Mouse (Mus musculus) left cerebral cortex, postnatal 14 days (tissue): Measurements from ENCODE around the gene Dnmt3l. TPM values are rescaled to one million over a fixed set of nuclear protein-coding genes. Genes with fewer than 3 reads are reported as not detected.
"Not testable (repeated sequence)": the region's sequence is repeated elsewhere in the genome, so short reads cannot be mapped to it uniquely, and the experiment has no call there.

Source experiments
- DNase-seq, 2 experiments: peaks; one replicate each; pipeline ENCODE4 v3.0.0; 2021 to 2022; ENCODE audit warnings: low spot score in 2 of 2, mixed read lengths in 1 of 2
- intact Hi-C: fragments of 180-260 bp; cut with DNase I; formaldehyde crosslinking; loops from one replicate; pipeline ENCODE4 v1.15.1; 2025
- total RNA-seq, 2 experiments: library from RNA; stranded (reverse); gene quantifications; 2 replicates each; pipeline ENCODE4 v1.2.3; 2021

Dnmt3l gene
- total RNA-seq, 2 experiments from 2014 or later: 0.33 TPM; not detected in 1

- intact Hi-C loops: no loop called here
- no peak for DNase-seq
Measured at GRCm38 (mm10) chr10:78074151-78074550, 32.4 kb downstream of the Dnmt3l start.

GRCm38 (mm10) chr10:78074977-78075376, 33.2 kb downstream of the Dnmt3l start:
- no peak for DNase-seq
- intact Hi-C loops: no loop called here

GRCm38 (mm10) chr10:78077862-78078261, 36.1 kb downstream of the Dnmt3l start:
- intact Hi-C loops: no loop called here

GRCm38 (mm10) chr10:78078276-78078675, 36.5 kb downstream of the Dnmt3l start:
- intact Hi-C loops: no loop called here

More at GRCm38 (mm10) chr10:78077862-78078261, 36.1 kb downstream of the Dnmt3l start:
- DNase-seq: no peak

GRCm38 (mm10) chr10:78079955-78080591, 38.3 kb downstream of the Dnmt3l start:
- intact Hi-C loops: no loop called here
- no peak for DNase-seq

More at GRCm38 (mm10) chr10:78078276-78078675, 36.5 kb downstream of the Dnmt3l start:
- DNase-seq: no peak

- DNase-seq: no peak
- intact Hi-C loops: no loop called here
Measured at GRCm38 (mm10) chr10:78084073-78084472, 42.3 kb downstream of the Dnmt3l start.

- intact Hi-C loops: no loop called here
- no peak for DNase-seq
Measured at GRCm38 (mm10) chr10:78085711-78086110, 44.0 kb downstream of the Dnmt3l start.

GRCm38 (mm10) chr10:78086444-78087061, 44.8 kb downstream of the Dnmt3l start:
- no peak for DNase-seq
- intact Hi-C loops: no loop called here

GRCm38 (mm10) chr10:78087101-78087511, 45.4 kb downstream of the Dnmt3l start:
- DNase-seq: peak; percentile 14 to 36
- intact Hi-C loops: no loop called here

- intact Hi-C loops: no loop called here
Measured at GRCm38 (mm10) chr10:78090246-78090645, 48.5 kb downstream of the Dnmt3l start.

GRCm38 (mm10) chr10:78090706-78091491, 49.2 kb downstream of the Dnmt3l start:
- DNase-seq: no peak
- intact Hi-C loops: no loop called here

More at GRCm38 (mm10) chr10:78090246-78090645, 48.5 kb downstream of the Dnmt3l start:
- no peak for DNase-seq

- DNase-seq: no peak
- intact Hi-C loops: no loop called here
Measured at GRCm38 (mm10) chr10:78091865-78092724, 50.3 kb downstream of the Dnmt3l start.

- no peak for DNase-seq
- intact Hi-C loops: no loop called here
Measured at GRCm38 (mm10) chr10:78092725-78093029, 50.9 kb downstream of the Dnmt3l start.

- no peak for DNase-seq
- intact Hi-C loops: no loop called here
Measured at GRCm38 (mm10) chr10:78095221-78095620, 53.5 kb downstream of the Dnmt3l start.

- DNase-seq: no peak
- intact Hi-C loops: no loop called here
Measured at GRCm38 (mm10) chr10:78095954-78096931, 54.5 kb downstream of the Dnmt3l start.

- intact Hi-C loops, DNase-seq: not testable (repeated sequence)
Measured at GRCm38 (mm10) chr10:78099860-78100259, 58.1 kb downstream of the Dnmt3l start.

- intact Hi-C loops: no loop called here
- no peak for DNase-seq
Measured at GRCm38 (mm10) chr10:78100989-78101780, 59.4 kb downstream of the Dnmt3l start.
